Mouse (Mus musculus) lung, postnatal 0 days (tissue): ENCODE results near the gene Gm43720.

Experiments
- CTCF ChIP-seq: IDR thresholded peaks from 2 replicates; pipeline ENCODE4 v1.5.1; 2016; ENCODE audit warnings: antibody characterized with exemption, mild to moderate bottlenecking
- EP300 ChIP-seq: IDR thresholded peaks from 2 replicates; pipeline ENCODE4 v1.6.1; 2016; ENCODE audit warnings: antibody characterized with exemption, mild to moderate bottlenecking, control low read depth

DNA sequence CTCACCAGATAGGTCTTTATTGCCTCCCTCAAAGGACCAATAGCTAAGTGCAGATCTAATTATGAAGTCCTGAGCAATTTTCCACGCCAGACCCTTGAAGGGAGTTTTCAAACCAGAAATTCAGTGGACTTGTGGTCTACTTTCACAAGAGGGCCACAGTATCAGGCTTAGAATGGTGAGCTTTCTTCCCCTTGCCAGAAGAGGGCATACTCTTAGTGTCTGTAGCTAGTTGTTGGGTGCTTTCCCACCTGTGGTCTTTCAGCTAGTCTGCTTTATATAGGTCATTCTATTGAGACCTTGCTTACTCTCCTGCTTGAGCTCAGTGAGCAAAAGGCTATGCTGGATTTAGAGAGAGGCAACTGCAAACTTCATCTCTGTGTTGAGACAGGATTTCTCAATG lies 3.8 kb upstream of the Gm43720 start:
- TF ChIP-seq CTCF (peak; percentile 41), EP300 (no peak)
